Mouse (Mus musculus): ENCODE data around the gene Tgfbr3. TPM values are rescaled to one million over a fixed set of nuclear protein-coding genes. Genes with fewer than 3 reads are reported as not detected.

Tgfbr3 gene
- polyA plus RNA-seq, 1 experiment from 2014 or later: 24.4 TPM

DNA sequence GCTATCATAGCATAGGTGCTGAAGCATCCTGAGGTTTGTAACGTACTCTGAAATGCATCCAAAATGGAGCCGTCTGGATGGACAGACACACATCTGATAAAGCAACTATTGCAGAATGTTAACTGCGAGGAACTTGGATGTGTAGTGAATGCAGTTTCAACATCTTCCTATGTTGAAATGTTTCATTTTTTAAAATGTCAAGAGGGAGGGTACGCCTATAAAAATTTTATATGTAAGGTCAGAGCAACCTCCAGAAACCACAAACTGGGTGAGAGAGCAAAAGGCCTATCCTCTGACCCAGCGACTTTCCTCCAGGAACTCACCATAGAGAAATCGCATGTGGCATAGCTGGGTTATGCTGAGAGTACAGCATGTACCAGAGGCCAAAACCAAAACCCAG, 70.1 kb downstream of the Tgfbr3 start:
- 84% methylated on average over 6 of the region's 6 CpGs for WGBS

DNA sequence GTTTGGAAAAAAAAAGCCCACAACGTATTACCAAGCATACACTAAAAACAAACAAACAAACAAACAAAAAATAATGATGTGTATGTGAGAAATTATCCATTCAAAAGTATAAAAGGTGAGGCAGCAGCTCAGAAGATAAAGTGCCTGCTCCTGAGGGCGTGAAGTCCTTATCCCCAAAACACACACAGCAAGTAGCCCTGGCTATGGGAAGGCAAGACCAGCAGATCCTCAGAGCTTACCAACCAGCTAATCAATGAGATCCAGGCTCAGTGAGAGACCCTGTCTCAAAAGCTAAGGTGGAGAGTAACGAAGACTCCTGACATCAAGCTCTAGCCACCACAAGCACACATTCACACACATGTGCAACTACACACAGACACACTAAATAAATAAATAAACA, 70.8 kb downstream of the Tgfbr3 start:
- Histone ChIP-seq H3K27ac (ENCODE audit: low read depth) (no peak overlapping the region), H3K27me3 (replicated peaks; ENCODE audit: control insufficient read depth, insufficient read depth, low read length) (no peaks in the 10 kb centered on the region), H3K4me3 (ENCODE audit: low read depth, low read length) (no peak overlapping the region), H3K9me3 (ENCODE audit: control insufficient read depth, low read length) (no peaks in the 10 kb centered on the region), H3K36me3 (ENCODE audit: control insufficient read depth, insufficient read depth, low read length) (peaks cover 9% of the 10 kb centered on the region), H3K9ac (ENCODE audit: low read length) (no peak overlapping the region), H3K4me1 (replicated peaks; ENCODE audit: control insufficient read depth, insufficient read depth, low read length) (peaks cover 36% of the 10 kb centered on the region), H3K4me2 (ENCODE audit: low read length) (no peak overlapping the region)
- DNase-seq (ENCODE audit: low spot score) (no peak), ATAC-seq (replicated peaks; ENCODE audit: low FRiP score, low TSS enrichment, low read depth) (no peak)
- WGBS: 85% methylated on average over 3 of the region's 3 CpGs

More for the DNA sequence above, 70.1 kb downstream of the Tgfbr3 start:
- ATAC-seq (replicated peaks; ENCODE audit: low FRiP score, low TSS enrichment, low read depth): no peak
- no peak for DNase-seq (ENCODE audit: low spot score)
- Histone ChIP-seq H3K27ac (ENCODE audit: low read depth) (no peak overlapping the region), H3K9ac (ENCODE audit: low read length) (no peak overlapping the region), H3K9me3 (ENCODE audit: control insufficient read depth, low read length) (no peaks in the 10 kb centered on the region), H3K36me3 (ENCODE audit: control insufficient read depth, insufficient read depth, low read length) (peaks cover 6% of the 10 kb centered on the region), H3K4me1 (replicated peaks; ENCODE audit: control insufficient read depth, insufficient read depth, low read length) (peaks cover 36% of the 10 kb centered on the region), H3K4me2 (ENCODE audit: low read length) (no peak overlapping the region), H3K4me3 (ENCODE audit: low read depth, low read length) (no peak overlapping the region), H3K27me3 (replicated peaks; ENCODE audit: control insufficient read depth, insufficient read depth, low read length) (no peaks in the 10 kb centered on the region)

DNA sequence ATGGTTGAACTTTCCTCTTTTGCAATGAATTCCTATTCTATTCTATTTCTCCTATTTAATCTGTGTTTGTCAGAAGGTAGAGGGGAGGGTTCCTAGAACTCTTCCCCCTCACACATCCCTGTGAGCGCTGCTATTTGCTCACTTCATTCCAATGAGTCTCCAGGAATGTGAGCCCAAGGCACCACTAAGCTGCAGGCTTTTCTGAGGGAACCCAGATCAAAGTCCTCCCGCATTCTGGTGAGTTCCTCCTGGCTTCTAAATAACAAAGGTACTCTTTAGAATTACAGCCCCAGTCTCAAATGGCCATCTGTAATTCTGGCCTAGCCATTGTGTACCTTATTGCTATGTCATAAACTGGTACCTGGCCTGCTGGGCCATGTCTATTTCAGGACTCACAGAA, 72.3 kb downstream of the Tgfbr3 start:
- Histone ChIP-seq H3K4me3 (ENCODE audit: low read depth, low read length) (no peak overlapping the region), H3K27ac (ENCODE audit: low read depth) (no peak overlapping the region), H3K36me3 (ENCODE audit: control insufficient read depth, insufficient read depth, low read length) (peaks cover 12% of the 10 kb centered on the region), H3K4me2 (ENCODE audit: low read length) (no peak overlapping the region), H3K9ac (ENCODE audit: low read length) (no peak overlapping the region), H3K9me3 (ENCODE audit: control insufficient read depth, low read length) (no peaks in the 10 kb centered on the region), H3K27me3 (replicated peaks; ENCODE audit: control insufficient read depth, insufficient read depth, low read length) (no peaks in the 10 kb centered on the region), H3K4me1 (replicated peaks; ENCODE audit: control insufficient read depth, insufficient read depth, low read length) (peaks cover 26% of the 10 kb centered on the region)
- DNase-seq (ENCODE audit: low spot score) (peak; percentile 50), ATAC-seq (replicated peaks; ENCODE audit: low FRiP score, low TSS enrichment, low read depth) (no peak)
- WGBS: 29% methylated on average over 2 of the region's 2 CpGs

DNA sequence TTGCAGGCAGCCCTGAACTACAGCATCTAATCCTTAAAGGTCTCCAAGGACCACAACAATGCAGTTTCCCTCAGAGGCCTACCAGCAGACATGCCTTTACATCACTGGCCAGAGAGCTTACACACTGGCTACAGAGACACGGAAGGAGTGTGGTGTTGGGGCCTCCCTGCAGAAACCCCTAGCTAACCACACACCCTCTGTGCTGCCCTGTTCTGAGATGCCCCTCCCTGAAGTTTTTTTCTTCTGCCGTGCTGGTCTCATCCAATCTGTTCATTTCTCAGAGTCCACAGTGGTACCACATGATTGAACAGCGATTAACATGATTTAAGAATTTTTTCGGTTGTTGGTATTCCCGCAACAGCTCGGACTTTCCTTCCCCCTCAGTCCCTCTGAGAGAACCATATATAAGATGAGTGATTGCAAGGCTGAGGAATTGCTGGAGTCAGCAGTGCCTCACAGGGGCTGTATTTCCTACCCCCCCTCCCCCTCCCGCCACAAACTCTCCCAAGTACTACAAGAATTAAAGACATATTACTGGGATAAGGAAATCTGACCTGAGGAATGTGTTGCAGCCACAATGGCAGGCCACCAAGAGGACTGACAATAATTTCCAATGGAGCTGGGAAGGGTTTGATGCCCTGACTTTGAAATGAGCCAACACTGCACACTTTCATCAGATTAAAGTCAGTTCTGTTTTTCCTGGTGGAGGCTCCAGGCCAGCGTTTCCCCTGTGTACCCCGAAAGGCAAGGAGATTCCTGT, 75.9 kb downstream of the Tgfbr3 start:
- Histone ChIP-seq H3K27me3 (replicated peaks; ENCODE audit: control insufficient read depth, insufficient read depth, low read length) (no peaks in the 10 kb centered on the region), H3K4me3 (ENCODE audit: low read depth, low read length) (no peak overlapping the region), H3K9me3 (ENCODE audit: control insufficient read depth, low read length) (no peaks in the 10 kb centered on the region), H3K4me1 (replicated peaks; ENCODE audit: control insufficient read depth, insufficient read depth, low read length) (0 out of 2 replicates have a peak, but pooled peaks cover 9% of the 10 kb centered on the region), H3K27ac (ENCODE audit: low read depth) (no peak overlapping the region), H3K36me3 (ENCODE audit: control insufficient read depth, insufficient read depth, low read length) (peaks cover 12% of the 10 kb centered on the region), H3K9ac (ENCODE audit: low read length) (no peak overlapping the region), H3K4me2 (ENCODE audit: low read length) (no peak overlapping the region)
- 73% methylated on average over 9 of the region's 9 CpGs for WGBS
- DNase-seq (ENCODE audit: low spot score): no peak
- ATAC-seq (replicated peaks; ENCODE audit: low FRiP score, low TSS enrichment, low read depth): no peak

DNA sequence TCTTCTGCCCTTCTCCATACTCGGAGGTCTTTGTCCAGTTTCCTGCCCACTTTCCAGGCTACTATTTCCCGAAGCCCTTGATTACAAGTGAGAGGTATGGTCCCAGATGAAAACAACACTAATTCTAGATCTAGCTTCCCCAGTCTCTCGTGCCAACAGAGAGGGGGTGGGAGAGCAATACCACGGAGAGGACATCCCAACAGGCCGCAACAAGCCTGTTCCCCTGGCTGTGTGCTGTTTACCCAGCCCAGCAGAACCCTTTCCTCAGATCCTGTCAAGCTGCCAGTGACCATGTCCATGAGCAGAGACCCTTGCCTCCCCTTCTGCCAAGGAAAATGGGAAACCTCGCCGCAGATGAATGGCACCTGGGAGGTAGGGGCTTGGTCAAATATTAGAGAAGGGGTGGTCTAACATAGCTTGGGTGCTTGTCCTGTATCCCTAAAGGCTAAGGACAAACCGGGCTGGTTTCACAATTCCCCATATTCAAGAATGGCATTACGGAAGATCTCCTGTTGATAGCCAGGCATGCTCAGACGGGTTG, 77.5 kb downstream of the Tgfbr3 start:
- Histone ChIP-seq H3K4me1 (replicated peaks; ENCODE audit: control insufficient read depth, insufficient read depth, low read length) (0 out of 2 replicates have a peak, but pooled peaks cover 4% of the 10 kb centered on the region), H3K9me3 (ENCODE audit: control insufficient read depth, low read length) (no peaks in the 10 kb centered on the region), H3K27me3 (replicated peaks; ENCODE audit: control insufficient read depth, insufficient read depth, low read length) (no peaks in the 10 kb centered on the region), H3K36me3 (ENCODE audit: control insufficient read depth, insufficient read depth, low read length) (peaks cover 12% of the 10 kb centered on the region), H3K9ac (ENCODE audit: low read length) (no peak overlapping the region), H3K4me2 (ENCODE audit: low read length) (no peak overlapping the region), H3K27ac (ENCODE audit: low read depth) (no peak overlapping the region), H3K4me3 (ENCODE audit: low read depth, low read length) (no peak overlapping the region)
- WGBS: 86% methylated on average over 10 of the region's 10 CpGs
- no peak for DNase-seq (ENCODE audit: low spot score)
- no peak for ATAC-seq (replicated peaks; ENCODE audit: low FRiP score, low TSS enrichment, low read depth)

DNA sequence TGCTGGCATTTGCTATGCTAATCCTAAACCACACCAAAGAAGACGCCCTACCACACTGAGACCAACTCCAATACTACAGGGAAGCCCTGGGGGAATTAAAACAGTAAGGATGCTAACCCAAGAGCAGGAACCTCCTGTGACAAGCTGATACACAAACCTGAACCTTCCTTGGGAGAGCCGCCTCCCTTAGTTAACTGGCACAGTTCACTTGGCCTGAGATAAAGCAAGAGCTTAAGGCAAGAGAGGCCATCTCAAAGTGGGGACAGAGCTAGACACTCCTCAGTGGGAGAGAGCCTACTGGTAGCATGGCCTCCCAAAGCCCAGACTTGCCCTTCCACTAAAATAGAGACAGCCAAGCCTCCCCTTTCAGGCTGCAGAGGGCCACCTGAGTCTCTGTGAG, 79.4 kb downstream of the Tgfbr3 start:
- peaks cover 12% of the 10 kb centered on the region for H3K36me3 ChIP-seq (ENCODE audit: control insufficient read depth, insufficient read depth, low read length)
- DNase-seq (ENCODE audit: low spot score): no peak
- no peak overlapping the region for H3K4me3 ChIP-seq (ENCODE audit: low read depth, low read length)

DNA sequence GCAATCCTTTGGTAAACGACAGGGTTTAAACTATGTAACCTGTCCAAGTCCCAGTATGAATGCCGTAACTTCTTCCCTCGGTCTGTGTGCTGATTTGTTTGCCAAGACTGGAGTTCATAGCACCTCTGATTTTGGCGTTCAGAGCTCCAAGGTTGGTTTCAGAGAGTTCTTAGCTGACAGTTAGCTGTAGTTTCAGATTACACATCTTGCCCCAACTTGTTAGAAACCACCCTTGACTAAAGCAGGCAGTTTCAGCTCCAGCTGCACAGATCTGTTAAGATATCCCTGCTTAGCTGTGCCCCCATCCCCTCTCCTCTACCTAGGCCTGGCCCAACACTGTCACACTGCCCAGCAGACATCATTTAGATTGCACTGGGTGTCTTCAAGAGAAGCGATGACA, 81.5 kb downstream of the Tgfbr3 start:
- no peak overlapping the region for H3K27ac ChIP-seq (ENCODE audit: low read depth)
- ATAC-seq (replicated peaks; ENCODE audit: low FRiP score, low TSS enrichment, low read depth) (no peak), DNase-seq (ENCODE audit: low spot score) (no peak)

More for the DNA sequence above, 79.4 kb downstream of the Tgfbr3 start:
- ATAC-seq (replicated peaks; ENCODE audit: low FRiP score, low TSS enrichment, low read depth): no peak
- Histone ChIP-seq H3K9ac (ENCODE audit: low read length) (no peak overlapping the region), H3K4me1 (replicated peaks; ENCODE audit: control insufficient read depth, insufficient read depth, low read length) (no peaks in the 10 kb centered on the region), H3K27ac (ENCODE audit: low read depth) (no peak overlapping the region), H3K27me3 (replicated peaks; ENCODE audit: control insufficient read depth, insufficient read depth, low read length) (no peaks in the 10 kb centered on the region), H3K9me3 (ENCODE audit: control insufficient read depth, low read length) (no peaks in the 10 kb centered on the region), H3K4me2 (ENCODE audit: low read length) (no peak overlapping the region)
- 88% methylated on average over 2 of the region's 2 CpGs for WGBS

DNA sequence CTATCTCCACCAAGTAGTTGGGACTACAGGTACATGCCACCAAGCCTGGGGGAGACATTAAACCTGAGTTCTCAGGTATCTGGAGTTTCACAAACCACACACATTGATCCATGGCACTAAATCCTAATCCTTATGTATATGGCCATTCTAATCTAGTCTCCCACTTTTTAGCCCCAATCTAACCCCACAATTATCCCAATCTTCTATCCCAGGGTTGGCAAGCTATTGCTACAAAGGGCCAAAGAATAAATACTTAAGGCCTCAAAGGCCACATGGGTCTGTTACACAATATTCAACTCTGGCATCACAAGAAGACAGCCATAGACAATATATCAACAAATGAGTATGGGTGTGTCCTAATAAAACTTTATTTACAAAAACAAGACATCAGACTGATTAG, 85.1 kb downstream of the Tgfbr3 start:
- no peak for ATAC-seq (replicated peaks; ENCODE audit: low FRiP score, low TSS enrichment, low read depth)
- no peak for DNase-seq (ENCODE audit: low spot score)
- Histone ChIP-seq H3K4me3 (ENCODE audit: low read depth, low read length) (no peak overlapping the region), H3K9ac (ENCODE audit: low read length) (no peak overlapping the region), H3K36me3 (ENCODE audit: control insufficient read depth, insufficient read depth, low read length) (no peaks in the 10 kb centered on the region), H3K27me3 (replicated peaks; ENCODE audit: control insufficient read depth, insufficient read depth, low read length) (no peaks in the 10 kb centered on the region), H3K4me2 (ENCODE audit: low read length) (no peak overlapping the region), H3K4me1 (replicated peaks; ENCODE audit: control insufficient read depth, insufficient read depth, low read length) (peaks cover 38% of the 10 kb centered on the region), H3K27ac (ENCODE audit: low read depth) (no peak overlapping the region), H3K9me3 (ENCODE audit: control insufficient read depth, low read length) (no peaks in the 10 kb centered on the region)

More for the DNA sequence above, 81.5 kb downstream of the Tgfbr3 start:
- H3K27me3 ChIP-seq (replicated peaks; ENCODE audit: control insufficient read depth, insufficient read depth, low read length): no peaks in the 10 kb centered on the region
- H3K4me1 ChIP-seq (replicated peaks; ENCODE audit: control insufficient read depth, insufficient read depth, low read length): peaks cover 6% of the 10 kb centered on the region
- H3K9me3 ChIP-seq (ENCODE audit: control insufficient read depth, low read length): no peaks in the 10 kb centered on the region
- 63% methylated on average over 5 of the region's 5 CpGs for WGBS
- H3K36me3 ChIP-seq (ENCODE audit: control insufficient read depth, insufficient read depth, low read length): no peaks in the 10 kb centered on the region
- no peak overlapping the region for H3K4me3 ChIP-seq (ENCODE audit: low read depth, low read length)
- H3K9ac ChIP-seq (ENCODE audit: low read length): no peak overlapping the region
- H3K4me2 ChIP-seq (ENCODE audit: low read length): no peak overlapping the region
